ENCODE assay signal across 12 mouse cellular contexts in genomic region chr13:116304713-116305470, GRCm38 (mm10). TPM values are rescaled to one million over a fixed set of nuclear protein-coding genes. Genes with fewer than 3 reads are reported as not detected.
DNase-seq lines count a peak whose midpoint lies in the region; ATAC-seq and TF ChIP-seq lines count a peak whose summit lies in the region.
"Had no signal": no experiment of that assay in that cellular context is flagged by ENCODE, and none has a peak within 500 bp of the region (broad histone marks: within the 10 kb centered on the region; RNA-seq: fewer than 3 reads in every experiment).

No protein-coding gene starts in this region.

- H3K36me3 ChIP-seq in neural tube, embryonic 15.5 days: no peaks in the 10 kb centered on the region
- no peaks in the 10 kb centered on the region for H3K36me3 ChIP-seq in limb, embryonic 14.5 days (ENCODE audit: control insufficient read depth, insufficient read depth, low read length)
- H3K36me3 ChIP-seq in stomach, postnatal 0 days (ENCODE audit: control insufficient read depth, insufficient read depth, low read length): no peaks in the 10 kb centered on the region

- H3K27me3 ChIP-seq in neural tube, embryonic 15.5 days (replicated peaks): peaks cover 86% of the 10 kb centered on the region
- H3K27me3 ChIP-seq in limb, embryonic 14.5 days (ENCODE audit: control insufficient read depth, insufficient read depth, low read length): peaks cover 95% of the 10 kb centered on the region
- no peaks in the 10 kb centered on the region; the same call in 1 of the 2 replicates for H3K27me3 ChIP-seq in stomach, postnatal 0 days (ENCODE audit: control insufficient read depth, insufficient read depth, low read length)

- no peak overlapping the region for H3K4me3 ChIP-seq in neural tube, embryonic 15.5 days (replicated peaks)
- H3K4me3 ChIP-seq in limb, embryonic 14.5 days (replicated peaks; ENCODE audit: low read length): peak overlapping the region; percentile 10
- H3K4me3 ChIP-seq in stomach, postnatal 0 days (ENCODE audit: low read depth, low read length): peak overlapping the region; percentile 36
- no peak overlapping the region for H3K4me3 ChIP-seq in left cerebral cortex, adult 2 months

- no peak for TF ChIP-seq POLR2A in limb, embryonic 14.5 days (IDR thresholded peaks at IDR 0.05; ENCODE audit: borderline replicate concordance, extremely low read depth, insufficient read depth, insufficient read length)

- under 1% methylated on average over 25 of the region's 25 CpGs for WGBS in neural tube, embryonic 15.5 days
- 3% methylated on average over 25 of the region's 25 CpGs for WGBS in limb, embryonic 14.5 days
- 19% methylated on average over 25 of the region's 25 CpGs for WGBS in stomach, postnatal 0 days

- intact Hi-C loops in left cerebral cortex, adult 2 months (cut with DNase I): no loop called here

- TF ChIP-seq EP300 in stomach, postnatal 0 days (optimal IDR thresholded peaks at IDR 0.05): no peak

- peak; percentile 63 for DNase-seq in embryo, embryonic 10.5 days (ENCODE audit: low spot score)
- no peak for DNase-seq in embryo, embryonic 10 days (ENCODE audit: low spot score)
- peak; percentile 59 for DNase-seq in neural tube, embryonic 10.5 days (ENCODE audit: extremely low spot score, low spot score)
- no peak for DNase-seq in limb, embryonic 14.5 days (ENCODE audit: low spot score)
- DNase-seq in stomach, postnatal 0 days (ENCODE audit: low spot score): no peak
- no peak for DNase-seq in left cerebral cortex, adult 2 months (ENCODE audit: extremely low spot score in 1 of 2, low spot score in 2 of 2)
- no peak for DNase-seq in gastrocnemius, adult 8-10 months (ENCODE audit: low spot score in 2 of 2)
- DNase-seq: kidney, postnatal 25 days had no signal

- peaks cover 9% of the 10 kb centered on the region for H3K4me1 ChIP-seq in neural tube, embryonic 15.5 days
- H3K4me1 ChIP-seq in limb, embryonic 14.5 days (ENCODE audit: control insufficient read depth, insufficient read depth, low read length): no peaks in the 10 kb centered on the region
- H3K4me1 ChIP-seq in stomach, postnatal 0 days (replicated peaks; ENCODE audit: control insufficient read depth, insufficient read depth): peaks cover 2% of the 10 kb centered on the region; the same call in 1 of the 2 replicates

- no peaks in the 10 kb centered on the region for H3K9me3 ChIP-seq in neural tube, embryonic 15.5 days (replicated peaks)
- no peaks in the 10 kb centered on the region for H3K9me3 ChIP-seq in limb, embryonic 14.5 days (ENCODE audit: control insufficient read depth, low read length)
- H3K9me3 ChIP-seq in stomach, postnatal 0 days (ENCODE audit: control insufficient read depth, low read length): no peaks in the 10 kb centered on the region

- H3K9ac ChIP-seq in neural tube, embryonic 15.5 days (replicated peaks): no peak overlapping the region
- H3K9ac ChIP-seq in limb, embryonic 14.5 days (ENCODE audit: low read depth, low read length, severe bottlenecking): no peak overlapping the region
- peak overlapping the region; percentile 31; the same call in 1 of the 2 replicates for H3K9ac ChIP-seq in stomach, postnatal 0 days (ENCODE audit: low read length)
- H3K9ac ChIP-seq: liver, embryonic 14.5 days had no signal

- H3K27ac ChIP-seq in neural tube, embryonic 15.5 days (replicated peaks): no peak overlapping the region
- H3K27ac ChIP-seq in limb, embryonic 14.5 days (replicated peaks; ENCODE audit: low read depth, low read length): no peak overlapping the region
- H3K27ac ChIP-seq in stomach, postnatal 0 days (replicated peaks): no peak overlapping the region
- no peak overlapping the region for H3K27ac ChIP-seq in left cerebral cortex, adult 2 months
- H3K27ac ChIP-seq: liver, embryonic 14.5 days had no signal

- ATAC-seq in neural tube, embryonic 15.5 days (ENCODE audit: low FRiP score): no peak
- no peak for ATAC-seq in limb, embryonic 14.5 days (ENCODE audit: low FRiP score, low read depth)
- ATAC-seq in stomach, postnatal 0 days (ENCODE audit: low FRiP score, low TSS enrichment): no peak
- ATAC-seq: Patski had no signal

- no peak for TF ChIP-seq CTCF in stomach, postnatal 0 days (IDR thresholded peaks at IDR 0.05; ENCODE audit: low read depth)
- TF ChIP-seq CTCF in left cerebral cortex, adult 2 months (IDR thresholded peaks at IDR 0.05): no peak

- H3K4me2 ChIP-seq in neural tube, embryonic 15.5 days: no peak overlapping the region
- H3K4me2 ChIP-seq in limb, embryonic 14.5 days (replicated peaks; ENCODE audit: low read depth, low read length, severe bottlenecking): no peak overlapping the region; the same call in 1 of the 2 replicates
- H3K4me2 ChIP-seq in stomach, postnatal 0 days (replicated peaks; ENCODE audit: low read depth): peak overlapping the region; percentile 57

RNA-seq across cellular contexts. Expression of gene Isl1, which starts 4.6 kb away (rescaled TPM):
- 48.5 and 50.6 TPM in 2 replicates for polyA plus RNA-seq in neural tube, embryonic 15.5 days (2015; fragmentation: Nextera tagmentation; extraction: Ambion mirVana)
- polyA plus RNA-seq in limb, embryonic 14.5 days (2012; rRNA removed): 3.6 and 4.4 TPM in 2 replicates
- polyA plus RNA-seq in limb, embryonic 14.5 days (2014; fragmentation: Nextera tagmentation; extraction: Ambion mirVana): 1.4 and 1.7 TPM in 2 replicates
- polyA plus RNA-seq in stomach, postnatal 0 days (2015; fragmentation: Nextera tagmentation; extraction: Ambion mirVana): 18.0 and 19.0 TPM in 2 replicates
- total RNA-seq in left cerebral cortex, adult 2 months (2021): 1 to 10 TPM in 1 of 2 experiments, under 1 TPM in 1; 0.84 to 2.4 TPM
- total RNA-seq in gastrocnemius, adult 8-10 months (2022): under 1 TPM in 3 of 4 experiments, not detected in 1; 0.29 to 0.36 (median 0.29) TPM
- total RNA-seq: neutrophil, adult 5-6 weeks had no signal
- polyA plus RNA-seq: Patski had no signal

Comparison
In these comparisons a context has a peak if more than half of its experiments do, and no peak if none do; other contexts are left out.
1. DNase-seq: peak in embryo, embryonic 10.5 days (single experiment) and neural tube, embryonic 10.5 days (single experiment); none in embryo, embryonic 10 days (single experiment), limb, embryonic 14.5 days (single experiment), stomach, postnatal 0 days (single experiment), left cerebral cortex, adult 2 months (0 of 2) and gastrocnemius, adult 8-10 months (0 of 2).
2. H3K4me3 ChIP-seq: peak in limb, embryonic 14.5 days (single experiment) and stomach, postnatal 0 days (single experiment); none in neural tube, embryonic 15.5 days (single experiment) and left cerebral cortex, adult 2 months (single experiment).